Mouse (Mus musculus): ENCODE data around the gene C1galt1.

The C1galt1 gene

GRCm38 (mm10) chr6:7844802-7845679 is at the start of gene C1galt1:
C1galt1 (plus strand) TSS chr6:7844842.
- DNase-seq (ENCODE audit: extremely low read depth, low read depth): no peak

GRCm38 (mm10) chr6:7799969-7800368 is 44.7 kb upstream of the C1galt1 start:
- DNase-seq (ENCODE audit: extremely low read depth, low read depth): no peak

GRCm38 (mm10) chr6:7803765-7804542 is 40.7 kb upstream of the C1galt1 start:
- DNase-seq (ENCODE audit: extremely low read depth, low read depth): no peak

DNA sequence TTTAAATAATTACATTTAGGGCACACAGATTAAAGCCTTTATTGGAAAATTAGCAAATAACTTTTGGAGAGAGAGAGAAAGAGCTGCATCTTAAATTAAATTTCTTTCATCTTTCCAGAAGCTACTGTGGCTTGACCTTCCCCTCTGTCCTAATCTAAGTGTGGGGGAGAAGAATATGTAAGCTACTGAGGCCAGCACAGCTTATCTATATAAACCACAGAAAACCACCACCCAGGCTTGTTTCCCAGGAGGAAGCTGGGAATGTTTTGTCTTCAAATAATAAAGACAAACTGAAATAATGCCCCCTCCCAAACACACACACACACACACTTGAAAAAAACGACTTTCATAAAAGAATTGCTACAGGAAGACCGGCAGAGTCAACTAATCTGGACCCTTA is 30.5 kb upstream of the C1galt1 start:
- DNase-seq (ENCODE audit: extremely low read depth, low read depth): no peak

DNA sequence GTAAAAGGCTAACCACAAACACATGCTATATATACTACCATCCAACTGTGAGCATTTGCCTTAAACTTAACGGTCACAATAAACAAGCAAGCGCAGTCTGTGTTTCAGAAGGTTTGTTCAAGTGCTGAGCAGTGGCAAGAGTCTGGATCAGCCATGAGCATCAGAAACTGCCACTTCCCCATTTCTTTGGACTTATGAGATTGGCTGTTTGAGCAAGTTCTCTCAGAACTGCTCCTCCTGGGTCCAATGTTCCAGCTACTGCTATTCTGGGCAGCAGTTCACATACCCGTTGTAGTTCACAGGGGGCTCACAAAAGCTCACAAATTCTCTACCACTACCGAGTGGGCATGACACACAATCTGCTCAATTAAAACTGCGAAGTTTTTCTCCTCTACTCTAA is 28.4 kb upstream of the C1galt1 start:
- DNase-seq (ENCODE audit: extremely low read depth, low read depth): no peak

DNA sequence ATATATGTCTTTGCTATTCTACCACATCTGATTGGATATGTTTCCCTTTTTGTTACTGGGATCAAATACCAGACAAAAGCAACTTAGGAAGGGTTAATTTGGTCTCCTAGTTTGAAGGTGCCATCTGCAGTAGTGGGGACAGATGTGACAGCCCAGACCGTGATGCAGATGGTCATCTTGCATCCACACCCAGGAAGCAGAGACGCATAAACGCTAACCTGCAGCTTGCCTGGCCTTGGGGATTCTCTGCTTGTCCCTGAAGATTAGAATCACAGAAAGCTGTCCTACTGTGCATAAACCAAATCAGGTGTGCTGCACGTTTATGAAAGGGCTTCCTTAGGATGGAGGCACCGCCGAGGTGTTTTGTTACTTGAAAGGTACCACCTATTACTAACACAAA is 22.0 kb upstream of the C1galt1 start:
- DNase-seq (ENCODE audit: extremely low read depth, low read depth): no peak

DNA sequence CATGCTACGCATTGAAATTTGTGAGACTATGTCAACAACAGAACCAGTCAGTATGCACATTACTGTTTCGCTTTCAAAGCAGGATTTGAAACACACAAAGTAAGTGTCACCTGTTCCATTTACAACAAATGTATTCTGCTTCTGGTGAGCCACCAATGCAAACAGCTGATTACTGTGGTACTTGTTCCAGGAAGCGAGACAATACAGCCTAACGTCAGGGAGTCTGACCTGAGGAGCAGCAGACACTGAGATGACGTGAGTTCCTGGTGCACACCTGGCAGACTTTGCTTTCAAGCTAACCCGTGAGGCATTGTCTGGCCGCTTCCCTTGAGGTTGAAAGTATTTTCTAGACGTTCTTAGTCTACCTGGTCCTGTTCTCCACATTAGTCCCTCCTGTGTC is 13.8 kb upstream of the C1galt1 start:
- DNase-seq (ENCODE audit: extremely low read depth, low read depth): no peak

GRCm38 (mm10) chr6:7832564-7833175 is 12.0 kb upstream of the C1galt1 start:
- no peak for DNase-seq (ENCODE audit: extremely low read depth, low read depth)

DNA sequence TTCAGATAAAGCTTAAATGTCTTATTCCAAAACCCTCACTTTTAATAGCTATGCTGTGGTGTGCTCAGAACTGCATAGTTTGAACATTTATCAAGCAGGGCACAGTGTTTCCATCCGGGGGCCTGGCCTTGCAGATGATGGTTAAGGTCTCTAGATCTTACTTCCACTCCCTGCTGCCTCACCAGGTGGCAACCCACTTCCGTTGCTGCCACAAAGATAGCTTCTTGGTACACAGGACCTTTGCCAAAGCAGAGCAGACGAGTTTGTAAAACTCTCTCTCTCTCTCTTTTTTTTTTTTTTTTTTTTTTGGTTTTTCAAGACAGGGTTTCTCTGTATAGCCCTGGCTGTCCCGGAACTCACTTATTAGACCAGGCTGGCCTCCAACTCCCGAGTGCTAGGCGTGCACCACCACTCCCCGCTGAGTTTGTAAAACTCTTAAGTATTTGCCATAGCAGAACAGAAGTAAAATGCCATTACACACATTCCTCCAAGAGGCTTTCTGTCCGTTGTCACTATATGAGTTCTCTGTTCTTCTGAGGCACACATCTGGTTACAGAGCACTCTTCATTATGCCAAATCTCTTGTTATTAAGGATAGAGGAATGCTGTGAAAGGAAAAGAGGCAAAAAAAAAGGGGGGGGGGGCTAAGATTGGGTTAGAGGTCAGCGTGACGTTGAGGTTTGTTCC is 773 bp upstream of the C1galt1 start:
- peak; percentile 70 for DNase-seq (ENCODE audit: extremely low read depth, low read depth)

DNA sequence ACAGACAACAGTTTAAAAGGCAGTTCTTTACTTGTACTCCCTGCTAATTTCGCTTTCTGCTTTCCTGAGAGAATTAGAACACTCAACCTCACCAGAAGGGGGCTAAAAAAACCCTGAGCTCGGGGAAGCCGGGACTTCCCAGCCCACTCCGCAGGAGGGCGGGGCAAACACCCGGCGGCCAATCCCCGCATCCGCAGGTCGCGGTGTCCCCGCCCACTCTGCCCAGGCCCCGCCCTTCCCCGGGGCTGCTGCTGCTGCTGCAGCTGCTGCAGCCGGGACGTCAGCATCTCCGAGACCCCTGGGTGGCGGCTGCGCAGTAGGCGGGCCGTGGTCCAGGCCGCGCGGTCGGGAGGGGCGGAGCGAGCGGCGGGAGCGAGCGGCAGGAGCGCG is 235 bp upstream of the C1galt1 start:
- peak; percentile 80 for DNase-seq (ENCODE audit: extremely low read depth, low read depth)

DNA sequence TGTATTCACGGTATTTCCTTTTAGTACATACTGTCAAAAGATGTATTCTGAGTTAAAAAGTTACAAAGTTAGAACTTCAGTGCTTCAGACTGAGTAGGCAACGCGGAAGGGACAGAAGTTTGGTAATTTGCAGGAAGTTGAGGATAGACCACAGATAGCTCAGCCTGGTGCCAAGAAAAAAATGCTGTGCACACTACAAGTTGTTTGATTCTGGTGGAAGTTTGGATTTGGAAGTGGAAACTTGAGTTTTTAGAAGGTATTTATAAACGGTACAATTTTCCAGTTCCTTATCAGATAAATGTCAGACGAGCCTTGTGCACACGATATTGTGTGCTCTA is 1.0 kb downstream of the C1galt1 start:
- DNase-seq (ENCODE audit: extremely low read depth, low read depth): peak; percentile 57

DNA sequence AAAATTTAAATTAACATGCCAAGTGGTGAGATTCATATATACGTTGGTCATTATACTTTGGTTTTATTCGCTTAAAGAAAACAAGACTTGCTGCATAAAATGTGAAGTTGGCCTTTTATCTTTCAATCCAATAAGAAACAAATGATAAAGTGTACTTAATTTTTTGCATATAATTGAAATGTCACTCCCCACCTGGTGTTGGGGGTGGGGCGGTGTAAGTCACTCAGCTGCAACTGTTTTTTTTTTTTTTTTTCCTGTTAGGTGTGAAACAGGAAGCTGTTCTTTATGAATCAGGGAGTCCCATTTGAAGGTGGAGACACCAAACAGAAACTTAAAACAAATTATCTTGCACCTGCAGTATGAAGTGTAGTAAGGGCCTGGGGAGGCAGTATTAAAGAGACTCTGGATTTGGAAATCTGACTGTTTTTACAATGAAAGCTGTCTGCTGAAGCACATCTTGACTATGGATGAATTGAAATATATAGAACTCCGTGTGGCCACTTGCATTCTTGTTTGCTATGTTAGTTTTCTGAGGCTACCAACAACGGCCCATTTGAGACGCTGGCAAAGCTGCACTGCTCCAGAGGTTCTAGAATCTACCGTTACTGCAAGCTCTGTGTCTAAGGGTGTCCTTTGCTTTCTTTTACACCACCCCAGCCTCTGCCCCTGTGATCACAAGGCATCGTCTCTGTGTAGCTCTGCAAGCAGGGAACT is 2.2 kb downstream of the C1galt1 start:
- DNase-seq (ENCODE audit: extremely low read depth, low read depth): no peak

DNA sequence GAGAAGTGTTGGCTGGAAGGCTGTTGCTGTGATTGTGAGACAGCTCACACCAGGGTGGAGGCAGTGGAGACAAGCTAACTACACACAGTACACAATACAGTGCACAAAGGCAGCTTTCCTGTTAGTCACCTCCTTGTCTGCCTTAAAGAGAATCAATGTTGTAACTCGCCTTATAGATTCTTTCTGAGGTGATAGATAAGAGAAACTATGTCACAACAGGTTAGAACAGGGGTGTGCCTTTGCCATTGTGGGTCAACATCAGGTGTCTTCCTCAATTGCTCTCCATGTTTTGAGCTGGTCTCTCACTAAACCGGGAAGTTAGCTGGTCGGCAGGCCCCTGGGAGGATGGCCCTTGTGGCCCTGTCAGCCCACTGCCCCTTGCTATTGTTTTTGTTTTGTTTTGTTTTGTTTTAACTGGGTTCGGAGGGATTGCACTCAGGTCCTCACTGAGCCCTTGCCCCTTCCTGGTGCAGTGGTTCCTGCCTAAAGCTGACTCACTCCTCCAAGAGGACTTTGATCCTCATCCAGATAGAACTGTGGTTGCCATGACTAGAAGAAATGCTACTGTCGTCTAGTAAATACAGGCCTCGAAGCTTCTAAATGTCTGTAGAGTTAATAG is 3.4 kb downstream of the C1galt1 start:
- DNase-seq (ENCODE audit: extremely low read depth, low read depth): no peak

DNA sequence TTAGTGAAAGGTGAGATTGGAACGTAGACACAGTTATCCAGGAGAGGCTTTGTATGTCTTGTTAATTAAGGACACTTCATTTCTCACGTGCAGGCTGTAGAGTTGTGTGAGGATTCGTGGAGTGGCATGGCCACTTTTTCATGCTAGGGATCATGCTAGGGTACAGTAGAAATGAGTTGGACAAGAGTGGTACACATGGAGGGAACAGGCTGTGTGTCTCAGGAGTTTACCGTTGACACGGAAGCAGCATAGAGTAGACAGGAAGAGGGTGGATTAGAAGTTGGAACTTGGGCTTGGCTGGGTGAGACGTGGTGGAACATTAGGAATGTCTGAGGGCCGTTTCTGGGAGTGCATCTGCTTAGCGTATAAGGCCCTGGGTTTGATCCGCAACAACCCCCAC is 4.1 kb downstream of the C1galt1 start:
- no peak for DNase-seq (ENCODE audit: extremely low read depth, low read depth)

GRCm38 (mm10) chr6:7851036-7851435 is 6.4 kb downstream of the C1galt1 start:
- DNase-seq (ENCODE audit: extremely low read depth, low read depth): no peak

DNA sequence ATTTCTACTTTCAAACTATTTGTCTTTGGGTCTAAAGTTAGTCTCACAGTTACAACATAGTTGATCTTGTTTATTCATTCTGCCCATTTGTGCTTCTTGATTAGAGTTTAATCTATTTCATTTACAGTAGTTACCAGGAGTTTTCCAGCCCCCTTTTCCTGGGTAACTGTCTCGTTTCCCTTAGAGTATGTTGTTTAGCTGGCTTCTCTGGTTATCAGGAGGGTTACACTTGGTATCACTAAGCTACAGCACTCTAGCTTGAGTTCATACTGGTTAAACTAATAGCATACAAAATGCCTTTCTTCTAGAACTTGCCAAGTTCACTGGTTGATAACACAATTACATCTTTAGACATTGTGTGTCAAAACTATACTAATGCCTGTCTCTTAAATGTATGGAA is 8.3 kb downstream of the C1galt1 start:
- DNase-seq (ENCODE audit: extremely low read depth, low read depth): no peak

DNA sequence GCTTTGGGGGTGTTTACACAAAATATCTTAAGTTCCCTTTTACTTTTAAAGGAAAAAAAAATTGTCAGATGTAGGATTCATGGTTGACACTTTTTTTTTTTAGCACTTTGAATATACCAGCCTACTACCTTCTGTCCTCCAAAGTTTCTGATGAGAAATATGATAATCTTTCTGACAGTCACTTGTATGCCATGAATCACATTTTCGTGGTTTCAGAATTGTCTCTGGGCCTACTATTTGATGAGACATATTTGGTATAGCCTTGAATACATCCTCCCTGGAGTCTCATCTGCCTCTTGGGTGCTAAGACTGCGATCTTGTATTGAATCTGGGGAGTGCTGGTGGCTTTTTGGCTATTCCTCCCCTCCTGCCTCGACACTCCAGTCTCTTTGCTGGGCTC is 8.8 kb downstream of the C1galt1 start:
- DNase-seq (ENCODE audit: extremely low read depth, low read depth): no peak

DNA sequence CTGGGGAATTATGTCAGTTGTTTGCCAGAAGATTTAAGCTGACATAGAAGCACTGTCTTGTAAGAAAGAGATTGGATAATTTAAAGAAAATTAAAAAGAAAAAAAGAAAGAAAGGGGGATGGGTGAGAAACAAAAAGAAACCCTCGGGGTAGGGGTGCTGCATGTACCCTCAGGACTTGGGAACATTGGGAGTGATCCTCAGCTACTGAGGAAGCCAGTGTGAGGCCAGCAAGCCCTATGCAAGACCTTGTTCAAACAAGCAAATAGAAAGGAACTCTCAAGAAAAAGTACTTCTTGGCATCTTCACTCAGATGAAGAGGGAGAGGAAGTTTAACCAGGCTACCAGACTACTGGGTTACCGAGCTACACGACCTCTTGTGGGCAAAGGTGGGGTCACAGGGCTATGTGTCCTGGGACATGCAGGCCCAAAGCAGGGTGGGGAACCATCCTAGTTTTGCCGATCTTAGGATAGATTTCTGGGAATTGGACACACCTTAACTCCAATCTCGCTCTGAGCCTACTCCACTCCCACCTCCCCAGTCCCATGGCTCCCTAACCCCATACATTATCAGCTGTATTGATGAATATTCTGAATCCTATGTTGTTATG is 12.1 kb downstream of the C1galt1 start:
- DNase-seq (ENCODE audit: extremely low read depth, low read depth): no peak

DNA sequence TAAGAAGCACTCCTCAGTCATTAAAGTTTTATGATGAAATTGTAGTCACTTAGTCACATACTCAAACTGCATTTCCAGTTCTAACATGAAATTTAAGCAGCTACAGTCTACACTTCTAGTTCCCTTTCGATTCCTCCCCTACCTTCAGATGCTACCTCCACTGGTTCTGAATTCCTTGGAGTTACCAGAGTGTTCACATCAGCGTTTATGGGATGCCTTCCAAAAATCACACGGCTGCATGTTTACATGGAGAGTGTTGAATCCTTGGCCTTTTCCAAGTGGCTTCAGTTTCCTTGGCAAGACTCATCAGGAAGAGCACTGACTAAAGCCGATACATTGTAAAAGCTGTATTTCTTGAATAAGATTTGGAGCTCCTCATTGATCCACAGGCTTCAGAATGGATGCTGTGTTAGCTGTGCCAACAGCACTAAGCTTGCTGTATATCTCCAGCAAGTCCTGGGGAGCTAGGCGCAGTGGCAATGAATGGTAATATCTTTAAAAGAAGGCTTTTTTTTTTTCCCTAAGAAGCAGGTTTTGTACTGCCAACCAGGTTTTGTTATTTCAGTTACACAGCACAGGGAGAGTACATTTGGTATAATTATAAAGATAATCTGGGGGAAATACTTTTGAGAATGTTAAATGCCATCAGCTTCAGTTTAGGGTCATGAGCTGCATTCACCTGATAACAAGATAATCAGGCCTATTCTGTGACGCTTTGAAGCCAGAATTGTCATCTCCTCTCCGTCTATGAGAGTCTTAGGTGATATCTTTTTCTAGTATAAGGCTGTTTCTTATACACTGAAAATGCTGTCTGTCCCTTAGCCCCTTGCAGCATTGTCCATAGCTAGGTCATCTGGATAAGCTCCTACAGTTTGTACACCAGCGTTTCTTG is 13.0 kb downstream of the C1galt1 start:
- DNase-seq (ENCODE audit: extremely low read depth, low read depth): peak; percentile 32
